Mouse (Mus musculus) right cerebral cortex, postnatal 14 days (tissue): ENCODE measurements around the gene Robo4.
A peak's percentile ranks its signal among the peaks of the same experiment; 100 is the strongest.

ENCODE experiments used
- DNase-seq: peaks from one replicate; pipeline ENCODE4 v3.0.0; 2022

Gene Robo4

DNA sequence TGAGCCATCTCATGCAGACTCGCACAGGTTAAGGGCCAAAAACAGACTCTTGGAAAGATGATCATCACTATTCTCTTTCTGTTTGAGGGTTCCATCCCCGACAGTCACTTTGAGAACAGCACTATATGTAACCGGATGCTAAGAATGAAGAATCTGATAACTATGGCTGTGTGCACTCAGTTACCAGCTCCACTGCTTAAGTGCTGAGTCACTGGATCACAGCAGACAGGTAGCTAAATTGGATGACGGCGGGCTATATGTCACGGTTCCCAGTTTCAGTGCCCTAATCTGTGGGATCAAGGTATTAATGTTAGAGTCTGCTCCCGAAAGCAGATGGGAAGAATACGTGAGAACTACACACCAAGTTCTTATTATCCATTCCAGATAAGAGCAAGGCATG is 54.2 kb downstream of the Robo4 start:
- no peak for DNase-seq

DNA sequence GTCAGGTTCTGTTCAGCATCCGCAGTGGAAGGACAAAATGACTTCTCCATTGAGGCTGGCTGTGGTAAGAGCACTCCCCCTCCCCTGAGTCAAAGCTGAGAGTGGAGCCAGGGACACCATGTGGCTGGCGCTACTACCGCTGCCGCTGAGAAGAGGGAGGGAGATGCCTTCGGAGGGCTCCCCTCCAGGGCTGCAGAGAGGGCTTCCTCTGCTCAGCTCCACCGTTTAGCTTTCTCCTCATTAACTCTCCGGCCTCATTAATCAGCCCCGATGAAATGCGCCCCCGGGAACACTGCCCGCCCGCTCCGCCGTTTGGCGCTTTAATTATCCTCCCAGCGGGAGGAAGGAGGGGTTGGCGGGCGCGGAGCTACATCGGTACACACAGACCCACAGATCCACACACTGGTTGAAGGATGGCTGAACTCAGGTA is 54.8 kb downstream of the Robo4 start:
- DNase-seq, result peak; percentile 50

DNA sequence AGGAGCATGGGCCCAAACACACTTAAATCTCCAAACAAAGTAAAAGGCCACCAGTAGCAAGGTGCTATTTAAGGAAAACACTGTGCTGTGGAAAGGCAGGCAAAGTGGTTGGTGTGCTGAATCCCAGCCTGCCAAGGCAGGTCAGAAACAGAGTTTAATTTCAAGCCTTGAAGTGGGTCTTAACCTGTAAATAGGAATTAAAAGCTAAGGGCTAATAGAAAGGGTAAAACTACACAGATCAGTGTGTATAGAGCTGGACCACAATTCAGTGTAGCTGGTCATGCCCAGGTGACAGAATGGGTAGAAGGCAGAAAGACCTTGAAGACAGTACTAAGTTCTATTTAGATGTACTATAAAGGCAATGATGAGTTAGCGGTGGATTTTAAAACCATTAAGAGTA is 55.5 kb downstream of the Robo4 start:
- no peak for DNase-seq

DNA sequence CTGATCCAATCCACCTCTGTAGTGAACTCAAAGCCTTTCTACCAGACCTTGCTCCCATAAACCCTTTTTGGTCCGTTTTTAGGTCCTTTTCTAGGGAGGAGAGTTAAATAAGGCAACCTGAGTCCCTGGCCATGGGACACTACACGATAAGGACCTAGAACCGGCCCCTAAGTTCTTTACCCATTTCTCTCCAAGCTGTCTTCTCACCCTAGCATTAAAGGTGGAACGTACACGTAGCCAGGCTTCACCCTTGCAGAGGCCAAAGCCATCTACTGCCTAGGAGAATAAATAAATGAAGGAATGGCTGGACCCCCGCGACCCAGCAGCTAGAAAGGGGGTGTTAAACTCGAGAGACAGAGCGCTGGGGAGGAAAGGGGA is 58.0 kb downstream of the Robo4 start:
- no peak for DNase-seq

DNA sequence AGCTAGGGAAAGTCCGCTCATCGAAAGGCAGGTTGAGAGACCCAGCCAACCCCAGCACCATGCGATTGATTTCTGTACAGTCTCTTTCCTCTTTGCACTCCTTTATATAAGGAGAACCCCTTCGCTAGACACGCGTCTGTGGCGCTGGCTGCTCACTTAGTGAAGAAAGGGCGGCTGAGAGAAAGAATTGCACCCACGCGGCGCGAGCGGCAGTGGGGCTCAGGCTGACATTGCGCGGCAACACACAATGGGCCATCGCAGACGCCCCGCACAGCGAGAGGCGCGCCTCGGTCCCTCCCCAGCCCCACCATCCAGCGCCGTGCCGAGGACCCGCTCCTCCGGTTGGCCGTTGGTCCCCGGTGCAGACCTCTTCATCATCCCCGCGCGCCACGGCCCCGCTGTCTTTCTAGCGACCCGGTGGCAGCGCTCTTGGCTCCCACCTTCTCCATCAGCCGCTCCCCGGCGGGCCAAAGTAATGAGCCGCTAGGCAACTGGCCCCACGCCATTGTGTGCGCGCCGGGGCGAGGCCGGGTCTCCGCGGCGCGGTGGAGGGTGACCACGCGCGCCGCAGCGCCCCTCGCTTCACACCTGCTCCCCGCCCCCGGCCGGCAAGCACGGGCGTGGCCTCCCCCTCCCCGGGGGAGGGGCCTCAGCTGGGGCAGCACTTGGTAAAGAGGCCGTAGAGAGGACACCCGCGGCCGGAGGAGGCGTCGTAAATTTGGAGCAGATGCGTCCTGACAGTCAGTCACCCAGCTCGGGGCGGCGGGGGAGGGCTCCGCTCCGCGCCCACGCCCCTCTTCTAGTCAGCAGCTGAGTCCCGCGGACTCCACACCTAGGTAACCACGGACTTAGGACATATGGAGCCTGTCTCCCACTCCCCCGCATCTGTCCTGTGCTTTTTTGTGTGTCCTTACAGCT is 58.6 kb downstream of the Robo4 start:
- DNase-seq, result peak; percentile 63

DNA sequence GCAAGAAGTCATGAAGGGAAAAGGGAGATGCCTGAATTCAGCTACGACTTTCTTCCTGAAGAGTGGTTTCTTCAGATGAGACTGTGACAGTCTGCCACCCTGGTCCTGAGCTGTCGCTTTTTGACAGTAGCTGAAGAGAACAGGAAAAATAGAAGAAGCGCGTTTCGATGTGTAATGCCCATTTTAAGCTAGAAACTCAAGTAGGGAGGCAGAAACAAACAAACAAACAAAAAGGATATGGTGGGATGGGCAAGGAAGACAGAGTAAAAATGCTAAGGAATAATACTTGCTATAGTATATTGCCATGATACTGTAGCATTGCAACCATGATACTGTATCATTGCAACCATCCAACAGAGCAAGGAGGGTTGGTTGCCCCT is 59.3 kb downstream of the Robo4 start:
- no peak for DNase-seq

DNA sequence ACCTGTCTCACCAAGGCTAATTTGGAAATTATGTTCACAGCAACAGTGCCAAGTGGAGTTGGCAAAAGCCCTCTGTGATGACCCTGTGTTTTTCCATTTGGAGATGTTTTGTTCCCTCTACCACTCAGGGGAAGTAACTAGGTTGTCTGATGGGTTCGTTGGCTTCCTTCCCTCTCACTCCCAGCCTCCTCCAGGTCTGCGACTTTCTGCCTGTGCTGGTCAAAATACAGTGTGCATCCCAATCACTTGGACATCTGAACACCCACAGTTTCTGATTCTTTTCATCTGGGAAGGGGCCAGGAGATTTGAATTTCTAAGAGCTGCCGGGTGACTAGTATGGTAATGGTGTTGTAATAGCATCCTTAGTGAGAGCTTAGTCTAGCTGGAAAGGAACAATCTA is 59.9 kb downstream of the Robo4 start:
- no peak for DNase-seq

DNA sequence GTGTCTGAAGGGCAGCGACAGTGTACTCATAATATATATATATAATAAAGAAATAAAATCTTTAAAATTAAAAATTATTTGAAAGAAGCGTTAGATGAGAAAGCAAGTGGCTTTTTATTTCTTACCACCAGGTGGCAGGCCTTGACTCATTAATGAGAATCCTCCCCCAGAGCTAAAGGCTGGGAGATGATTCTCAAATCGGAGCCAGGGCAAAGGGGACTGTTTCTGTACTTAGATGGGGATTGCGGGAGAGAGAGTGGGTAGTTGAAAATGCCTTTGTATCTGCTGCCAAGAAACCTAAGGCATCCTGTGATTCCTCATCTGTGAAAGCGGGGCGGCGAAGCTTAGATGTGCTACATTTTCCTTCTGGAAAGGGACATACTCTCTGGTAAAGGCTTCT is 61.1 kb downstream of the Robo4 start:
- peak; percentile 52 for DNase-seq
